Mouse (Mus musculus) intestine, embryonic 14.5 days (tissue): ENCODE measurements at regions not wholly inside any gene's neighbourhood (a gene's known extent, or its start where the extent isn't known, plus 50 kb on each side); places are given as distances from the start of the nearest gene placed in this dataset.
A peak's percentile ranks its signal among the peaks of the same experiment; 100 is the strongest.

ENCODE experiments used
- ATAC-seq: fragments of 200-750 bp; cut with Nextera tagmentation; replicated peaks from 2 replicates; pipeline ENCODE4 v1.8.0; 2017; ENCODE audit warnings: low read depth, moderate number of reproducible peaks, moderate TSS enrichment, moderate library complexity; ENCODE audit not compliant: low FRiP score, low TSS enrichment
- DNase-seq: peaks from one replicate; pipeline ENCODE4 v3.0.0-alpha.2; 2018; ENCODE audit warnings: low spot score
- H3K27ac ChIP-seq: fragments of 300-500 bp; sonication (generic); 2 replicates; pipeline ENCODE4 v1.5.1; 2014; ENCODE audit warnings: low read depth, mild to moderate bottlenecking, control low read depth
- H3K27me3 ChIP-seq: fragments of 300-500 bp; sonication (generic); replicated peaks from 2 replicates; pipeline ENCODE4 v1.6.1; 2014; ENCODE audit warnings: low read length, control low read depth; ENCODE audit not compliant: control insufficient read depth, insufficient read depth
- H3K36me3 ChIP-seq: fragments of 300-500 bp; sonication (generic); 2 replicates; pipeline ENCODE4 v1.6.1; 2014; ENCODE audit warnings: low read length, control low read depth; ENCODE audit not compliant: control insufficient read depth, insufficient read depth
- H3K4me1 ChIP-seq: fragments of 300-500 bp; sonication (generic); replicated peaks from 2 replicates; pipeline ENCODE4 v1.6.1; 2014; ENCODE audit warnings: low read length, control low read depth, mixed read lengths; ENCODE audit not compliant: control insufficient read depth, insufficient read depth
- H3K4me2 ChIP-seq: fragments of 300-500 bp; sonication (generic); 2 replicates; pipeline ENCODE4 v1.6.1; 2014; ENCODE audit warnings: low read length
- H3K4me3 ChIP-seq: fragments of 300-500 bp; sonication (generic); 2 replicates; pipeline ENCODE4 v1.5.1; 2014; ENCODE audit warnings: low read depth, low read length, control low read depth, mixed read lengths
- H3K9ac ChIP-seq: fragments of 300-500 bp; sonication (generic); 2 replicates; pipeline ENCODE4 v1.6.1; 2014; ENCODE audit warnings: mild to moderate bottlenecking, low read length
- H3K9me3 ChIP-seq: fragments of 300-500 bp; sonication (generic); 2 replicates; pipeline ENCODE4 v1.6.1; 2016; ENCODE audit warnings: low read length, control low read depth; ENCODE audit not compliant: control insufficient read depth
- WGBS: fragments of 180-500 bp; shearing (Covaris S2); extraction: QIAGEN DNeasy Blood & Tissue Kit; methylation state at CpG from one replicate; pipeline ENCODE4 v1.1.7; 2014; 5-methylcytosine and 5-hydroxymethylcytosine counted together

DNA sequence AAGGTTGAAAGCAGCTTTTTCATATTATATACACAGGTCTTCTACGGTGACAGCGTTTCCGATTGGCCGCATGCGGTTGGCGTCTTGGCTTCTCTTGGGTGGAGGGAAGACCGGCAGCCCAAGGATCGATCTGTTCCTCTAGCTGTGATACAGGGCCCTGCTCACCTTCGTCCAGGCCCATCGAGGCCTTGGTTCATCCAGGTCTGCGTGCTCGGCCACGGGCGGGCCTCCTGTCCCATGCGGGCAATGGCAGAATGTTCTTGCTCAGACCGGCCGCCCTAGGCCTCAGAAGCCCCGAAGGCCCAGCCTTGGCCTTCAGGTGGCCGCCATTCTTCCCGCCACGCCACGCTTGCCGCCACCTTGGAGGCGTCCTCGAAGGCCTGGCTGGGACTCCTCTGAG lies 194.4 kb upstream of the Ppp6c start:
- DNase-seq (no peak), ATAC-seq (no peak)
- no peak overlapping the region for H3K4me3 ChIP-seq
- H3K9me3 ChIP-seq = no peaks in the 10 kb centered on the region
- no peak overlapping the region for H3K4me2 ChIP-seq
- H3K4me1 ChIP-seq = no peaks in the 10 kb centered on the region
- no peak overlapping the region for H3K9ac ChIP-seq
- no peak overlapping the region for H3K27ac ChIP-seq
- no peaks in the 10 kb centered on the region for H3K27me3 ChIP-seq
- H3K36me3 ChIP-seq = no peaks in the 10 kb centered on the region
- WGBS = 96% methylated on average over 25 of the region's 25 CpGs

GRCm38 (mm10) chr2:39400336-39400735 lies 174.1 kb upstream of the Ppp6c start:
- no peaks in the 10 kb centered on the region for H3K36me3 ChIP-seq
- no peaks in the 10 kb centered on the region for H3K9me3 ChIP-seq
- 41% methylated on average over 2 of the region's 2 CpGs for WGBS
- no peak for DNase-seq
- no peaks in the 10 kb centered on the region for H3K27me3 ChIP-seq
- H3K9ac ChIP-seq = no peak overlapping the region
- no peaks in the 10 kb centered on the region for H3K4me1 ChIP-seq
- H3K4me2 ChIP-seq = no peak overlapping the region
- ATAC-seq = no peak
- no peak overlapping the region for H3K27ac ChIP-seq
- H3K4me3 ChIP-seq = no peak overlapping the region

- WGBS = 67% methylated on average over 2 of the region's 2 CpGs
These were observed 173.3 kb upstream of the Ppp6c start for GRCm38 (mm10) chr2:39399523-39399922.

DNA sequence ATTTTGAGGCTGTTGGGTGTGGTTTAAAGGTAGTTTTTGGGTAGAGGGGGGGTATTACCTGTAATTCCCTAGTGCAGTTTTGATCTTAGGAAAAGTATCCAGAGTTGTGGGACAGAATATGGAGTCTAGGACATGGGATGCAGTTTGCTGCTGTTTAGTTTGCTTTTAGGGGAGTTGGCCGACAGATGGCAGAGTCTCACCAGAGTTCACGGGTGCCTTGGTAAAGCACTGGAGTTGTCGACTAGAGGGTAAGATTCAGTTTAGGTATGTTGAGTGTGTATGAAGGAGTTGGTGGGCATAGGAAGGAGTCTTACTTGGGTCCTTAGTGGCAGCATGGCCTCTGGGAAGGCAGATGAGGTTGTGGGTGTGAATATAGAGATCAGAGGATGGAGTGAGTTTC lies 168.4 kb upstream of the Ppp6c start:
- Histone ChIP-seq H3K9me3 (no peaks in the 10 kb centered on the region), H3K4me1 (no peaks in the 10 kb centered on the region), H3K36me3 (no peaks in the 10 kb centered on the region), H3K27ac (no peak overlapping the region), H3K4me3 (no peak overlapping the region), H3K9ac (no peak overlapping the region), H3K4me2 (no peak overlapping the region), H3K27me3 (no peaks in the 10 kb centered on the region)
- WGBS = 66% methylated on average over 3 of the region's 3 CpGs
- DNase-seq (no peak), ATAC-seq (no peak)

More at GRCm38 (mm10) chr2:39399523-39399922, 173.3 kb upstream of the Ppp6c start:
- Histone ChIP-seq H3K27me3 (no peaks in the 10 kb centered on the region), H3K36me3 (no peaks in the 10 kb centered on the region), H3K4me1 (no peaks in the 10 kb centered on the region), H3K9me3 (no peaks in the 10 kb centered on the region), H3K27ac (no peak overlapping the region), H3K4me3 (no peak overlapping the region), H3K4me2 (no peak overlapping the region), H3K9ac (no peak overlapping the region)
- ATAC-seq = no peak
- no peak for DNase-seq

GRCm38 (mm10) chr2:39377264-39377663 lies 151.0 kb upstream of the Ppp6c start:
- WGBS = 88% methylated on average over 3 of the region's 3 CpGs
- Histone ChIP-seq H3K4me2 (no peak overlapping the region), H3K9me3 (no peaks in the 10 kb centered on the region), H3K36me3 (no peaks in the 10 kb centered on the region), H3K4me3 (no peak overlapping the region), H3K27me3 (no peaks in the 10 kb centered on the region), H3K27ac (no peak overlapping the region), H3K4me1 (no peaks in the 10 kb centered on the region), H3K9ac (no peak overlapping the region)
- DNase-seq (no peak), ATAC-seq (no peak)

GRCm38 (mm10) chr2:39373068-39373779 lies 147.0 kb upstream of the Ppp6c start:
- H3K4me2 ChIP-seq = no peak overlapping the region
- H3K9ac ChIP-seq = no peak overlapping the region
- ATAC-seq = peak; percentile 82
- peak; percentile 96 for DNase-seq
- H3K27me3 ChIP-seq = no peaks in the 10 kb centered on the region
- H3K27ac ChIP-seq = no peak overlapping the region
- H3K36me3 ChIP-seq = no peaks in the 10 kb centered on the region
- no peaks in the 10 kb centered on the region for H3K4me1 ChIP-seq
- 13% methylated on average over 7 of the region's 7 CpGs for WGBS
- H3K9me3 ChIP-seq = no peaks in the 10 kb centered on the region
- no peak overlapping the region for H3K4me3 ChIP-seq

DNA sequence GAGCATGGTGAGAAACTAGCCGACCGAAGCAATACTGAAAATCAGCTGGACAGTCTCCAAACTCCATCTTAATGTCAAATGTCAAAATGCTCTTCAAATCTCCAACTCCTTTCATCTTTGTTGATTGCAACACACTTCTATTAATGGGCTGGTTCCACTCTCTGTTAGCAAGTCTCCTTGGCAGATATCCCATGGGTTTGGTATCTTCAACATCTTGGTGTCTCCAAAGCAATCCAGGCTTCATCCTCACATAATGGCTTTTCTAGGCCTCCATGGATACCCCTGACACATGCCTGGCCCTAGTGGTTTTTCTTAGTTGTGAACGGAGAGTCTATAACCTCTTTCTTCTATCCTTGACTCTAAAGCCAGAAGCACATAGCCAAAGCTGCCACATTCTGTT lies 118.0 kb upstream of the Ppp6c start:
- Histone ChIP-seq H3K4me1 (no peaks in the 10 kb centered on the region), H3K36me3 (no peaks in the 10 kb centered on the region), H3K9ac (no peak overlapping the region), H3K9me3 (no peaks in the 10 kb centered on the region), H3K27ac (no peak overlapping the region), H3K4me2 (no peak overlapping the region), H3K27me3 (no peaks in the 10 kb centered on the region), H3K4me3 (no peak overlapping the region)
- DNase-seq = no peak
- 85% methylated on average over 3 of the region's 3 CpGs for WGBS
- ATAC-seq = no peak

GRCm38 (mm10) chr2:39340406-39340805 lies 114.2 kb upstream of the Ppp6c start:
- no peak overlapping the region for H3K4me2 ChIP-seq
- no peaks in the 10 kb centered on the region for H3K9me3 ChIP-seq
- WGBS = 40% methylated on average over 3 of the region's 3 CpGs
- no peaks in the 10 kb centered on the region for H3K36me3 ChIP-seq
- no peak overlapping the region for H3K9ac ChIP-seq
- DNase-seq = no peak
- ATAC-seq = no peak
- no peaks in the 10 kb centered on the region for H3K27me3 ChIP-seq
- H3K27ac ChIP-seq = no peak overlapping the region
- H3K4me1 ChIP-seq = no peaks in the 10 kb centered on the region
- no peak overlapping the region for H3K4me3 ChIP-seq
